ENCODE assay signal across 18 mouse cellular contexts in genomic region chr14:29548646-29549045, GRCm38 (mm10).
"Had no signal": no experiment of that assay in that cellular context is flagged by ENCODE, and none has a peak within 500 bp of the region (broad histone marks: within the 10 kb centered on the region; RNA-seq: fewer than 3 reads in every experiment).

No protein-coding gene starts in this region.

- H3K4me1 ChIP-seq: liver, embryonic 12.5 days; megakaryocyte, embryonic 14.5 days; neural tube, embryonic 12.5 days had no signal

- DNase-seq: lung, adult 18-20 months; lung, embryonic 14.5 days; lung, postnatal 14 days; lung, postnatal 36 days; midbrain, embryonic 14.5 days; right cerebral cortex, adult 18-20 months; right cerebral cortex, postnatal 25 days; right cerebral cortex, postnatal 4 days; spleen, adult 18-20 months; thymus, adult 18-20 months; thymus, postnatal 14 days; thymus, postnatal 36 days had no signal

- H3K9me3 ChIP-seq: liver, embryonic 12.5 days; midbrain, embryonic 12.5 days; neural tube, embryonic 12.5 days had no signal

- H3K4me3 ChIP-seq: liver, embryonic 12.5 days; megakaryocyte, embryonic 14.5 days; midbrain, embryonic 12.5 days; neural tube, embryonic 12.5 days had no signal

- H3K9ac ChIP-seq: liver, embryonic 12.5 days; liver, embryonic 14.5 days; lung, embryonic 14.5 days; midbrain, embryonic 12.5 days; neural tube, embryonic 12.5 days had no signal

- H3K27me3 ChIP-seq: liver, embryonic 12.5 days; megakaryocyte, embryonic 14.5 days; neural tube, embryonic 12.5 days had no signal

- H3K4me2 ChIP-seq: liver, embryonic 12.5 days; lung, embryonic 14.5 days; midbrain, embryonic 12.5 days; neural tube, embryonic 12.5 days had no signal

- H3K36me3 ChIP-seq: liver, embryonic 12.5 days; midbrain, embryonic 12.5 days; neural tube, embryonic 12.5 days had no signal

- H3K27ac ChIP-seq: liver, embryonic 12.5 days; liver, embryonic 14.5 days; macrophage; midbrain, embryonic 12.5 days; neural tube, embryonic 12.5 days had no signal

- ATAC-seq: liver, embryonic 12.5 days had no signal
